Comparison of ENCODE assay signal across 15 mouse cellular contexts in genomic region chr10:93355276-93355927, GRCm38 (mm10). TPM values are rescaled to one million over a fixed set of nuclear protein-coding genes. Genes with fewer than 3 reads are reported as not detected.
DNase-seq lines count a peak whose midpoint lies in the region; ATAC-seq and TF ChIP-seq lines count a peak whose summit lies in the region.
"Had no signal": no experiment of that assay in that cellular context is flagged by ENCODE, and none has a peak within 500 bp of the region (broad histone marks: within the 10 kb centered on the region; RNA-seq: fewer than 3 reads in every experiment).

No protein-coding gene starts in this region.

- DNase-seq in CD4-positive, CD25-positive, alpha-beta regulatory T cell, adult 2 months (ENCODE audit: low read depth, low spot score) = peak; percentile 66
- DNase-seq in hindbrain, embryonic 10.5 days (ENCODE audit: low spot score) = peak; percentile 40
- DNase-seq in midbrain, embryonic 14.5 days = peak; percentile 30
- peak; percentile 95 for DNase-seq in retina, postnatal 1 day
- DNase-seq in cerebellum, adult 2 months = no peak
- DNase-seq: gastrocnemius, postnatal 10 days; kidney, postnatal 10 days; lung, postnatal 36 days; thymus, adult 2 months had no signal

- peaks cover 18% of the 10 kb centered on the region for H3K4me1 ChIP-seq in hindbrain, embryonic 10.5 days (replicated peaks)
- H3K4me1 ChIP-seq in hindbrain, embryonic 12.5 days = no peaks in the 10 kb centered on the region
- no peaks in the 10 kb centered on the region for H3K4me1 ChIP-seq in midbrain, embryonic 14.5 days (ENCODE audit: control insufficient read depth, insufficient read depth, low read length)
- H3K4me1 ChIP-seq in midbrain, embryonic 13.5 days (replicated peaks) = no peaks in the 10 kb centered on the region
- no peaks in the 10 kb centered on the region for H3K4me1 ChIP-seq in cerebellum, adult 2 months (ENCODE audit: control insufficient read depth, insufficient read depth, low read length)
- H3K4me1 ChIP-seq: forebrain, embryonic 12.5 days; limb, embryonic 12.5 days had no signal

- no peak overlapping the region for H3K4me3 ChIP-seq in hindbrain, embryonic 10.5 days
- no peak overlapping the region for H3K4me3 ChIP-seq in hindbrain, embryonic 12.5 days
- H3K4me3 ChIP-seq in midbrain, embryonic 14.5 days (replicated peaks; ENCODE audit: low read depth, low read length) = no peak overlapping the region
- H3K4me3 ChIP-seq in midbrain, embryonic 13.5 days (replicated peaks) = no peak overlapping the region
- H3K4me3 ChIP-seq in cerebellum, adult 2 months (replicated peaks; ENCODE audit: insufficient read depth, low read depth, low read length) = no peak overlapping the region
- H3K4me3 ChIP-seq: forebrain, embryonic 12.5 days; limb, embryonic 12.5 days had no signal

- TF ChIP-seq CTCF in cerebellum, adult 2 months (IDR thresholded peaks at IDR 0.05; ENCODE audit: borderline replicate concordance, insufficient read depth, low read depth, low read length) = no peak

- WGBS in hindbrain, embryonic 10.5 days = 53% methylated on average over 8 of the region's 8 CpGs
- 38% methylated on average over 8 of the region's 8 CpGs for WGBS in hindbrain, embryonic 12.5 days
- WGBS in midbrain, embryonic 14.5 days = 36% methylated on average over 8 of the region's 8 CpGs
- WGBS in midbrain, embryonic 13.5 days = 38% methylated on average over 8 of the region's 8 CpGs
- WGBS in cerebellum, adult 2 months = 39% methylated on average over 8 of the region's 8 CpGs

- peak overlapping the region; percentile 70 for H3K27ac ChIP-seq in hindbrain, embryonic 10.5 days
- no peak overlapping the region for H3K27ac ChIP-seq in hindbrain, embryonic 12.5 days
- no peak overlapping the region for H3K27ac ChIP-seq in midbrain, embryonic 14.5 days (replicated peaks; ENCODE audit: low read depth, low read length)
- no peak overlapping the region for H3K27ac ChIP-seq in midbrain, embryonic 13.5 days
- no peak overlapping the region for H3K27ac ChIP-seq in cerebellum, adult 2 months (ENCODE audit: insufficient read depth, low read length)
- H3K27ac ChIP-seq: forebrain, embryonic 12.5 days; limb, embryonic 12.5 days had no signal

- no peaks in the 10 kb centered on the region for H3K27me3 ChIP-seq in hindbrain, embryonic 10.5 days (ENCODE audit: insufficient read depth, poor library complexity, severe bottlenecking)
- H3K27me3 ChIP-seq in hindbrain, embryonic 12.5 days = no peaks in the 10 kb centered on the region
- no peaks in the 10 kb centered on the region for H3K27me3 ChIP-seq in midbrain, embryonic 14.5 days (ENCODE audit: control insufficient read depth, insufficient read depth, low read length)
- no peaks in the 10 kb centered on the region for H3K27me3 ChIP-seq in midbrain, embryonic 13.5 days
- no peaks in the 10 kb centered on the region for H3K27me3 ChIP-seq in cerebellum, adult 2 months (ENCODE audit: control insufficient read depth, insufficient read depth, low read length)
- H3K27me3 ChIP-seq: forebrain, embryonic 12.5 days; limb, embryonic 12.5 days had no signal

- H3K36me3 ChIP-seq in hindbrain, embryonic 10.5 days = no peaks in the 10 kb centered on the region
- H3K36me3 ChIP-seq in hindbrain, embryonic 12.5 days = no peaks in the 10 kb centered on the region
- H3K36me3 ChIP-seq in midbrain, embryonic 14.5 days (ENCODE audit: control insufficient read depth, insufficient read depth, low read length) = no peaks in the 10 kb centered on the region
- H3K36me3 ChIP-seq in midbrain, embryonic 13.5 days = no peaks in the 10 kb centered on the region
- H3K36me3 ChIP-seq: forebrain, embryonic 12.5 days; limb, embryonic 12.5 days had no signal

- no peak overlapping the region for H3K9ac ChIP-seq in hindbrain, embryonic 12.5 days
- H3K9ac ChIP-seq in midbrain, embryonic 14.5 days (replicated peaks; ENCODE audit: low read length) = no peak overlapping the region
- no peak overlapping the region for H3K9ac ChIP-seq in midbrain, embryonic 13.5 days (replicated peaks)
- H3K9ac ChIP-seq: forebrain, embryonic 12.5 days; limb, embryonic 12.5 days had no signal

- H3K9me3 ChIP-seq in hindbrain, embryonic 10.5 days = no peaks in the 10 kb centered on the region
- H3K9me3 ChIP-seq in hindbrain, embryonic 12.5 days (replicated peaks) = no peaks in the 10 kb centered on the region; the same call in 1 of the 2 replicates
- no peaks in the 10 kb centered on the region for H3K9me3 ChIP-seq in midbrain, embryonic 14.5 days (ENCODE audit: control insufficient read depth, low read length)
- H3K9me3 ChIP-seq in midbrain, embryonic 13.5 days = no peaks in the 10 kb centered on the region
- H3K9me3 ChIP-seq: forebrain, embryonic 12.5 days; limb, embryonic 12.5 days had no signal

- H3K4me2 ChIP-seq in hindbrain, embryonic 12.5 days (replicated peaks) = no peak overlapping the region
- H3K4me2 ChIP-seq in midbrain, embryonic 14.5 days (ENCODE audit: low read length) = no peak overlapping the region
- no peak overlapping the region for H3K4me2 ChIP-seq in midbrain, embryonic 13.5 days (replicated peaks)
- H3K4me2 ChIP-seq: forebrain, embryonic 12.5 days; limb, embryonic 12.5 days had no signal

- no peak for TF ChIP-seq POLR2A in cerebellum, adult 2 months (IDR thresholded peaks at IDR 0.05; ENCODE audit: borderline replicate concordance, insufficient read depth, low read length)

- no peak for ATAC-seq in CD4-positive, CD25-positive, alpha-beta regulatory T cell, adult 4 months
- ATAC-seq in hindbrain, embryonic 12.5 days (ENCODE audit: low FRiP score) = no peak
- ATAC-seq in midbrain, embryonic 14.5 days (ENCODE audit: low FRiP score, low TSS enrichment) = no peak
- no peak for ATAC-seq in midbrain, embryonic 13.5 days
- ATAC-seq: hindbrain, embryonic 16.5 days had no signal

RNA-seq across cellular contexts. Expression of gene Elk3, which starts 44.5 kb away (rescaled TPM):
- polyA plus RNA-seq in CD4-positive, CD25-positive, alpha-beta regulatory T cell, adult 4 months (2017; shearing (Covaris generic)) = 10 to 100 TPM; 26.0 to 26.3 TPM
- polyA plus RNA-seq in hindbrain, embryonic 10.5 days (2016; fragmentation: Nextera tagmentation; extraction: Ambion mirVana) = 14.8 and 15.7 TPM in 2 replicates
- polyA plus RNA-seq in hindbrain, embryonic 12.5 days (2016; fragmentation: Nextera tagmentation; extraction: Ambion mirVana) = 20.9 and 23.6 TPM in 2 replicates
- polyA plus RNA-seq in midbrain, embryonic 14.5 days (2014; fragmentation: Nextera tagmentation; extraction: Ambion mirVana) = 4.4 and 8.8 TPM in 2 replicates
- 7.7 and 8.5 TPM in 2 replicates for polyA plus RNA-seq in midbrain, embryonic 13.5 days (2015; fragmentation: Nextera tagmentation; extraction: Ambion mirVana)
- polyA plus RNA-seq in cerebellum, adult 2 months (2012; rRNA removed) = 5.7 and 5.9 TPM in 2 replicates

Comparison
In these comparisons a context has a peak if more than half of its experiments do, and no peak if none do; other contexts are left out.
1. DNase-seq: peak in CD4-positive, CD25-positive, alpha-beta regulatory T cell, adult 2 months (single experiment), hindbrain, embryonic 10.5 days (single experiment), midbrain, embryonic 14.5 days (single experiment) and retina, postnatal 1 day (single experiment); none in cerebellum, adult 2 months (0 of 2).